Mouse (Mus musculus) spleen, adult 2 months (tissue): ENCODE measurements around the gene Cacna2d3.

Source experiments
- CTCF ChIP-seq: fragments of 200-500 bp; IDR thresholded peaks from 2 replicates; pipeline ENCODE4 v1.5.1; 2011; ENCODE audit warnings: mild to moderate bottlenecking, inconsistent platforms; ENCODE audit not compliant: insufficient read depth, insufficient read length, insufficient replicate concordance; ENCODE audit errors: extremely low read depth
- POLR2A ChIP-seq: fragments of 200-500 bp; IDR thresholded peaks from 2 replicates; pipeline ENCODE4 v1.6.1; 2011; ENCODE audit warnings: low read depth, low read length, inconsistent platforms

GRCm38 (mm10) chr14:28918871-28919270 lies 802.8 kb downstream of the Cacna2d3 start:
- TF ChIP-seq CTCF (no peak), POLR2A (no peak)
